Mouse (Mus musculus): Measurements from ENCODE around the gene Kifc1. TPM values are rescaled to one million over a fixed set of nuclear protein-coding genes. Genes with fewer than 3 reads are reported as not detected.

Kifc1 gene
- polyA plus RNA-seq, 1 experiment from 2014 or later, result 2.2 TPM

- H3K36me3 ChIP-seq, result 0 out of 2 replicates have a peak, but pooled peaks cover 9% of the 10 kb centered on the region
- WGBS, result 63% methylated on average over 21 of the region's 21 CpGs
- ATAC-seq (ENCODE audit: low FRiP score, low read depth), result no peak
These were observed 37.9 kb upstream of the Kifc1 start for GRCm38 (mm10) chr17:33928251-33928947.

GRCm38 (mm10) chr17:33926207-33926932 is 35.9 kb upstream of the Kifc1 start:
- no peak overlapping the region for H3K27ac ChIP-seq (replicated peaks)
- 78% methylated on average over 17 of the region's 17 CpGs for WGBS
- H3K36me3 ChIP-seq, result 0 out of 2 replicates have a peak, but pooled peaks cover 8% of the 10 kb centered on the region
- H3K4me1 ChIP-seq (replicated peaks), result peaks cover 27% of the 10 kb centered on the region
- ATAC-seq (ENCODE audit: low FRiP score, low read depth), result no peak
- H3K27me3 ChIP-seq, result no peaks in the 10 kb centered on the region
- H3K4me3 ChIP-seq, result no peak overlapping the region
- H3K9me3 ChIP-seq, result no peaks in the 10 kb centered on the region
- no peak overlapping the region for H3K4me2 ChIP-seq
- H3K9ac ChIP-seq, result no peak overlapping the region

More at GRCm38 (mm10) chr17:33928251-33928947, 37.9 kb upstream of the Kifc1 start:
- Histone ChIP-seq H3K9me3 (no peaks in the 10 kb centered on the region), H3K4me3 (peak overlapping the region; percentile 93), H3K4me2 (peak overlapping the region; percentile 99), H3K27ac (replicated peaks) (peak overlapping the region; percentile 97; the same call in 1 of the 2 replicates), H3K27me3 (no peaks in the 10 kb centered on the region), H3K4me1 (replicated peaks) (peaks cover 29% of the 10 kb centered on the region), H3K9ac (peak overlapping the region; percentile 74)

- no peak for ATAC-seq (ENCODE audit: low FRiP score, low read depth)
- H3K36me3 ChIP-seq, result 0 out of 2 replicates have a peak, but pooled peaks cover 8% of the 10 kb centered on the region
- no peak overlapping the region for H3K9ac ChIP-seq
- peaks cover 26% of the 10 kb centered on the region for H3K4me1 ChIP-seq (replicated peaks)
- H3K9me3 ChIP-seq, result no peaks in the 10 kb centered on the region
- no peak overlapping the region for H3K4me3 ChIP-seq
- no peak overlapping the region for H3K4me2 ChIP-seq
- WGBS, result 82% methylated on average over 21 of the region's 21 CpGs
- H3K27me3 ChIP-seq, result no peaks in the 10 kb centered on the region
- H3K27ac ChIP-seq (replicated peaks), result no peak overlapping the region
These were observed 35.1 kb upstream of the Kifc1 start for GRCm38 (mm10) chr17:33925406-33926116.

- Histone ChIP-seq H3K27me3 (no peaks in the 10 kb centered on the region), H3K27ac (replicated peaks) (no peak overlapping the region), H3K4me2 (no peak overlapping the region), H3K9me3 (no peaks in the 10 kb centered on the region), H3K9ac (no peak overlapping the region), H3K4me1 (replicated peaks) (peaks cover 29% of the 10 kb centered on the region), H3K4me3 (no peak overlapping the region), H3K36me3 (0 out of 2 replicates have a peak, but pooled peaks cover 8% of the 10 kb centered on the region)
- ATAC-seq (ENCODE audit: low FRiP score, low read depth), result no peak
- WGBS, result 81% methylated on average over 10 of the region's 10 CpGs
These were observed 34.3 kb upstream of the Kifc1 start for GRCm38 (mm10) chr17:33924577-33925283.

GRCm38 (mm10) chr17:33921361-33921760 is 30.9 kb upstream of the Kifc1 start:
- H3K4me2 ChIP-seq, result no peak overlapping the region
- H3K27ac ChIP-seq (replicated peaks), result no peak overlapping the region
- no peak for ATAC-seq (ENCODE audit: low FRiP score, low read depth)
- H3K9ac ChIP-seq, result no peak overlapping the region
- H3K4me3 ChIP-seq, result no peak overlapping the region
- H3K36me3 ChIP-seq, result peaks cover 3% of the 10 kb centered on the region; the same call in 1 of the 2 replicates
- H3K4me1 ChIP-seq (replicated peaks), result peaks cover 31% of the 10 kb centered on the region
- WGBS, result 90% methylated on average over 7 of the region's 7 CpGs
- H3K9me3 ChIP-seq, result no peaks in the 10 kb centered on the region
- H3K27me3 ChIP-seq, result no peaks in the 10 kb centered on the region; the same call in 1 of the 2 replicates

GRCm38 (mm10) chr17:33920282-33921097 is 30.0 kb upstream of the Kifc1 start:
- Histone ChIP-seq H3K27ac (replicated peaks) (peak overlapping the region; percentile 65), H3K4me3 (peak overlapping the region; percentile 45), H3K9ac (peak overlapping the region; percentile 37), H3K4me2 (peak overlapping the region; percentile 59), H3K4me1 (replicated peaks) (peaks cover 33% of the 10 kb centered on the region), H3K9me3 (no peaks in the 10 kb centered on the region), H3K27me3 (no peaks in the 10 kb centered on the region; the same call in 1 of the 2 replicates), H3K36me3 (peaks cover 3% of the 10 kb centered on the region; the same call in 1 of the 2 replicates)
- ATAC-seq (ENCODE audit: low FRiP score, low read depth), result no peak
- 2% methylated on average over 36 of the region's 36 CpGs for WGBS

GRCm38 (mm10) chr17:33919351-33920281 is 29.2 kb upstream of the Kifc1 start:
- Histone ChIP-seq H3K4me2 (peak overlapping the region; percentile 59), H3K9ac (peak overlapping the region; percentile 37), H3K4me1 (replicated peaks) (peaks cover 42% of the 10 kb centered on the region), H3K9me3 (no peaks in the 10 kb centered on the region), H3K4me3 (peak overlapping the region; percentile 45), H3K27me3 (no peaks in the 10 kb centered on the region; the same call in 1 of the 2 replicates), H3K27ac (replicated peaks) (peak overlapping the region; percentile 65), H3K36me3 (peaks cover 3% of the 10 kb centered on the region; the same call in 1 of the 2 replicates)
- no peak for ATAC-seq (ENCODE audit: low FRiP score, low read depth)
- WGBS, result under 1% methylated on average over 52 of the region's 52 CpGs

- peak overlapping the region; percentile 45 for H3K4me3 ChIP-seq
- WGBS, result 58% methylated on average over 37 of the region's 37 CpGs
- peaks cover 45% of the 10 kb centered on the region for H3K4me1 ChIP-seq (replicated peaks)
- H3K27ac ChIP-seq (replicated peaks), result no peak overlapping the region
- H3K4me2 ChIP-seq, result peak overlapping the region; percentile 59
- H3K9ac ChIP-seq, result no peak overlapping the region
- H3K36me3 ChIP-seq, result peaks cover 13% of the 10 kb centered on the region
- no peaks in the 10 kb centered on the region for H3K9me3 ChIP-seq
- ATAC-seq (ENCODE audit: low FRiP score, low read depth), result no peak
- no peaks in the 10 kb centered on the region; the same call in 1 of the 2 replicates for H3K27me3 ChIP-seq
These were observed 28.1 kb upstream of the Kifc1 start for GRCm38 (mm10) chr17:33918293-33919203.

- Histone ChIP-seq H3K4me2 (no peak overlapping the region), H3K27ac (replicated peaks) (no peak overlapping the region), H3K4me1 (replicated peaks) (peaks cover 45% of the 10 kb centered on the region), H3K9me3 (no peaks in the 10 kb centered on the region), H3K36me3 (peaks cover 17% of the 10 kb centered on the region), H3K9ac (no peak overlapping the region), H3K4me3 (no peak overlapping the region), H3K27me3 (no peaks in the 10 kb centered on the region; the same call in 1 of the 2 replicates)
- ATAC-seq (ENCODE audit: low FRiP score, low read depth), result no peak
- 81% methylated on average over 18 of the region's 18 CpGs for WGBS
These were observed 27.3 kb upstream of the Kifc1 start for GRCm38 (mm10) chr17:33917656-33918292.

All from hindbrain, embryonic 15.5 days (tissue).